Mouse (Mus musculus) R1 (cell line): ENCODE measurements around the gene Shank3.

Source experiments
- DNase-seq: peaks from one replicate; pipeline ENCODE4 v3.0.0-alpha.2; 2018; ENCODE audit warnings: low read depth, low spot score

Gene Shank3

GRCm38 (mm10) chr15:89498961-89499688, at the start of gene Shank3:
Gene Shank3, plus strand, starts transcription at chr15:89499623.
- DNase-seq: no peak

- DNase-seq: peak; percentile 86
Measured at GRCm38 (mm10) chr15:89452906-89453864, 46.2 kb upstream of the Shank3 start.

- DNase-seq: peak; percentile 69
Measured at GRCm38 (mm10) chr15:89453865-89454478, 45.5 kb upstream of the Shank3 start, which contains the start of gene Mapk8ip2. Gene Mapk8ip2, plus strand, starts transcription at chr15:89453913.

- no peak for DNase-seq
Measured at GRCm38 (mm10) chr15:89454857-89455256, 44.6 kb upstream of the Shank3 start.

GRCm38 (mm10) chr15:89455642-89456041, 43.8 kb upstream of the Shank3 start:
- no peak for DNase-seq

- no peak for DNase-seq
Measured at GRCm38 (mm10) chr15:89458942-89459341, 40.5 kb upstream of the Shank3 start.

- DNase-seq: no peak
Measured at GRCm38 (mm10) chr15:89459821-89460220, 39.6 kb upstream of the Shank3 start.

GRCm38 (mm10) chr15:89460298-89460697, 39.1 kb upstream of the Shank3 start:
- DNase-seq: peak; percentile 57

- DNase-seq: no peak
Measured at GRCm38 (mm10) chr15:89461321-89461720, 38.1 kb upstream of the Shank3 start.

GRCm38 (mm10) chr15:89462176-89462575, 37.2 kb upstream of the Shank3 start:
- no peak for DNase-seq

GRCm38 (mm10) chr15:89463334-89464235, 35.8 kb upstream of the Shank3 start:
- peak; percentile 47 for DNase-seq

GRCm38 (mm10) chr15:89465052-89465451, 34.4 kb upstream of the Shank3 start:
- peak; percentile 76 for DNase-seq

- peak; percentile 75 for DNase-seq
Measured at GRCm38 (mm10) chr15:89468577-89468976, 30.8 kb upstream of the Shank3 start.

- DNase-seq: no peak
Measured at GRCm38 (mm10) chr15:89471476-89471875, 27.9 kb upstream of the Shank3 start.

GRCm38 (mm10) chr15:89473370-89473769, 26.1 kb upstream of the Shank3 start:
- DNase-seq: no peak

- no peak for DNase-seq
Measured at GRCm38 (mm10) chr15:89473921-89474320, 25.5 kb upstream of the Shank3 start.

- DNase-seq: no peak
Measured at GRCm38 (mm10) chr15:89474596-89475292, 24.7 kb upstream of the Shank3 start.

- no peak for DNase-seq
Measured at GRCm38 (mm10) chr15:89475293-89475600, 24.2 kb upstream of the Shank3 start.

- DNase-seq: peak; percentile 95
Measured at GRCm38 (mm10) chr15:89475611-89476474, 23.6 kb upstream of the Shank3 start.

GRCm38 (mm10) chr15:89476475-89476815, 23.0 kb upstream of the Shank3 start:
- no peak for DNase-seq
